ENCODE assay signal across 8 mouse cellular contexts in the genomic region with DNA sequence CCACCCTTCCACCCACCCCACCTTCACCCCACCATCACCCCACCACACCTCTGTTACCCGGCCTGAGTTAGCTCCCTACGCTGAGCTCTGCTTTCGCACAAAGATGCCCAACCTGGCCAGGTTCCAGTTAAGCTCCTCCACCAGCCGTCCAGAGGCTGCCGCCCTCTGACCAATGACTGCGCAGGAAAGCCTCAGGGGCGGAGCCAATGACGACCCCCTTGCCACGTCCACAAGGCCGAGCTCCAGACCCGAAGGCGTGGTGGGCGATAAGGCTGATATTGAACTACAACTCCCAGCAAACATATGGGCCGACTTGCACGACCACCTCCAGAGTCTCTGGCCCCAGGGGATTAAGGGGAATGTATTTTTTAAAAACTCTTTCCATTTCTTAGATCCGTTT. TPM values are rescaled to one million over a fixed set of nuclear protein-coding genes. Genes with fewer than 3 reads are reported as not detected.
DNase-seq lines count a peak whose midpoint lies in the region; ATAC-seq lines count a peak whose summit lies in the region.

A gene (minus strand): TSS at position 174 of the 400 bp plus-strand sequence.

- H3K9ac ChIP-seq in heart, embryonic 16.5 days (ENCODE audit: low read length), result peak within 1 kb of the TSS; percentile 71

- peaks cover 26% of the 10 kb centered on the region for H3K36me3 ChIP-seq in forebrain, embryonic 10.5 days (replicated peaks)
- peaks cover 6% of the 10 kb centered on the region; the same call in 1 of the 2 replicates for H3K36me3 ChIP-seq in heart, embryonic 16.5 days (ENCODE audit: control insufficient read depth, insufficient read depth)

- peak within 1 kb of the TSS; percentile 76 for H3K4me2 ChIP-seq in heart, embryonic 16.5 days (ENCODE audit: low read depth, low read length)

- H3K4me3 ChIP-seq in forebrain, embryonic 10.5 days, result peak within 1 kb of the TSS; percentile 68
- H3K4me3 ChIP-seq in heart, embryonic 16.5 days (ENCODE audit: low read length), result peak within 1 kb of the TSS; percentile 59

- H3K27me3 ChIP-seq in forebrain, embryonic 10.5 days (ENCODE audit: poor library complexity, severe bottlenecking), result peaks cover 5% of the 10 kb centered on the region; the same call in 1 of the 2 replicates
- H3K27me3 ChIP-seq in heart, embryonic 16.5 days (ENCODE audit: control insufficient read depth, insufficient read depth, low read length), result no peaks in the 10 kb centered on the region

- peak within 1 kb of the TSS; percentile 88 for H3K27ac ChIP-seq in forebrain, embryonic 10.5 days
- H3K27ac ChIP-seq in heart, embryonic 16.5 days (ENCODE audit: low read length), result peak within 1 kb of the TSS; percentile 83

- peak; percentile 82 to 89 for DNase-seq in cerebellum, postnatal 14 days
- no peak for DNase-seq in cerebellum, adult 9-10 months
- DNase-seq in adrenal gland, adult 2 months, result peak; percentile 80
- DNase-seq in forebrain, embryonic 10.5 days (ENCODE audit: extremely low spot score, low spot score), result peak; percentile 94
- DNase-seq in kidney, postnatal 14 days, result peak; percentile 91
- peak; percentile 66 to 73 for DNase-seq in spleen, postnatal 4 days (ENCODE audit: low spot score in 2 of 2)

- peaks cover 51% of the 10 kb centered on the region for H3K4me1 ChIP-seq in forebrain, embryonic 10.5 days
- peaks cover 15% of the 10 kb centered on the region for H3K4me1 ChIP-seq in heart, embryonic 16.5 days (ENCODE audit: control insufficient read depth, insufficient read depth, low read length)

- 0% methylated on average over 16 of the region's 16 CpGs for WGBS in forebrain, embryonic 10.5 days
- WGBS in heart, embryonic 16.5 days, result under 1% methylated on average over 16 of the region's 16 CpGs

- ATAC-seq in heart, embryonic 16.5 days (replicated peaks; ENCODE audit: extremely low read depth, insufficient read depth, low FRiP score), result peak; percentile 90
- ATAC-seq in megakaryocyte, adult 5-6 weeks (ENCODE audit: poor library complexity, severe bottlenecking), result peak; percentile 50

- H3K9me3 ChIP-seq in forebrain, embryonic 10.5 days, result no peaks in the 10 kb centered on the region
- H3K9me3 ChIP-seq in heart, embryonic 16.5 days (replicated peaks; ENCODE audit: control insufficient read depth, low read length), result no peaks in the 10 kb centered on the region

RNA-seq across cellular contexts. Expression of the gene that starts here (rescaled TPM):
- total RNA-seq in adrenal gland, adult 2 months (2021), result 10 to 100 TPM; 26.5 to 50.3 TPM
- polyA plus RNA-seq in adrenal gland, adult 2 months (2012; rRNA removed), result 93.3 and 104 TPM in 2 replicates
- 101 and 113 TPM in 2 replicates for polyA plus RNA-seq in forebrain, embryonic 10.5 days (2016; fragmentation: Nextera tagmentation; extraction: Ambion mirVana)
- 207 and 214 TPM in 2 replicates for polyA plus RNA-seq in heart, embryonic 16.5 days (2015; fragmentation: Nextera tagmentation; extraction: Ambion mirVana)
- total RNA-seq in megakaryocyte, adult 5-6 weeks (2015), result 4.5 and 5.8 TPM in 2 replicates
- total RNA-seq in megakaryocyte, adult 5-6 weeks (2017), result 7.8 and 18.1 TPM in 2 replicates
